Mouse (Mus musculus) embryonic facial prominence, embryonic 14.5 days (tissue): ENCODE measurements around the gene Myo1e. TPM values are rescaled to one million over a fixed set of nuclear protein-coding genes. Genes with fewer than 3 reads are reported as not detected.
A peak's percentile ranks its signal among the peaks of the same experiment; 100 is the strongest.

Source experiments
- ATAC-seq: fragments of 200-750 bp; cut with Nextera tagmentation; 2 replicates; pipeline ENCODE4 v1.8.0; 2017; ENCODE audit warnings: low read depth, moderate number of reproducible peaks, moderate TSS enrichment
- DNase-seq: peaks from one replicate; pipeline ENCODE4 v3.0.0-alpha.2; 2015; ENCODE audit warnings: low spot score
- H3K27ac ChIP-seq: fragments of 300-500 bp; sonication (generic); replicated peaks from 2 replicates; pipeline ENCODE4 v1.5.1; 2014; ENCODE audit warnings: low read depth, mild to moderate bottlenecking, low read length, moderate library complexity
- H3K27me3 ChIP-seq: fragments of 300-500 bp; sonication (generic); replicated peaks from 2 replicates; pipeline ENCODE4 v1.6.1; 2014; ENCODE audit warnings: low read length; ENCODE audit not compliant: control insufficient read depth, insufficient read depth
- H3K36me3 ChIP-seq: fragments of 300-500 bp; sonication (generic); 2 replicates; pipeline ENCODE4 v1.6.1; 2014; ENCODE audit warnings: low read length, mixed read lengths; ENCODE audit not compliant: control insufficient read depth, insufficient read depth
- H3K4me1 ChIP-seq: fragments of 300-500 bp; sonication (generic); 2 replicates; pipeline ENCODE4 v1.6.1; 2014; ENCODE audit warnings: antibody characterized with exemption, low read length; ENCODE audit not compliant: control insufficient read depth, insufficient read depth
- H3K4me2 ChIP-seq: fragments of 300-500 bp; sonication (generic); 2 replicates; pipeline ENCODE4 v1.6.1; 2014; ENCODE audit warnings: low read depth, mild to moderate bottlenecking, low read length, moderate library complexity, mixed read lengths
- H3K4me3 ChIP-seq: fragments of 300-500 bp; sonication (generic); 2 replicates; pipeline ENCODE4 v1.5.1; 2014; ENCODE audit warnings: low read depth, mild to moderate bottlenecking, low read length
- H3K9ac ChIP-seq: fragments of 300-500 bp; sonication (generic); 2 replicates; pipeline ENCODE4 v1.6.1; 2014; ENCODE audit warnings: low read depth, mild to moderate bottlenecking, low read length, moderate library complexity, mixed read lengths
- H3K9me3 ChIP-seq: fragments of 300-500 bp; sonication (generic); 2 replicates; pipeline ENCODE4 v1.6.1; 2016; ENCODE audit warnings: low read length; ENCODE audit not compliant: control insufficient read depth
- WGBS: fragments of 180-500 bp; shearing (Covaris S2); extraction: QIAGEN DNeasy Blood & Tissue Kit; methylation state at CpG from one replicate; pipeline ENCODE4 v1.1.7; 2014; 5-methylcytosine and 5-hydroxymethylcytosine counted together
- microRNA-seq: library from miRNA; unstranded; fragments of <30 nt; microRNA quantifications from one replicate; pipeline ENCODE4, GENCODE M21; 2016; ENCODE audit warnings: borderline number of aligned reads
- polyA plus RNA-seq: library from polyadenylated mRNA; unstranded; fragments of >200 nt; fragmentation: Nextera tagmentation; extraction: Ambion mirVana; gene quantifications from 2 replicates; pipeline ENCODE4 v1.2.1, GENCODE M21; 2014

Gene Myo1e
- polyA plus RNA-seq, 1 experiment from 2014 or later: 22.4 TPM

- Histone ChIP-seq H3K27ac (no peak overlapping the region), H3K4me3 (no peak overlapping the region), H3K27me3 (no peaks in the 10 kb centered on the region), H3K9me3 (no peaks in the 10 kb centered on the region), H3K36me3 (peaks cover 70% of the 10 kb centered on the region), H3K4me2 (no peak overlapping the region), H3K4me1 (no peaks in the 10 kb centered on the region), H3K9ac (no peak overlapping the region)
- DNase-seq: no peak
- no peak for ATAC-seq
- 81% methylated on average over 3 of the region's 3 CpGs for WGBS
Observed at GRCm38 (mm10) chr9:70416412-70416811, 209.3 kb downstream of the Myo1e start.

GRCm38 (mm10) chr9:70421257-70422056, 214.3 kb downstream of the Myo1e start, which contains the start of gene Ccnb2:
Gene Ccnb2, minus strand, starts transcription at chr9:70421547.
- Histone ChIP-seq H3K36me3 (peaks cover 46% of the 10 kb centered on the region), H3K4me1 (peaks cover 5% of the 10 kb centered on the region; the same call in 1 of the 2 replicates), H3K9ac (peak within 1 kb of the TSS; percentile 74), H3K27me3 (no peaks in the 10 kb centered on the region), H3K4me2 (peak within 1 kb of the TSS; percentile 87), H3K4me3 (peak within 1 kb of the TSS; percentile 62), H3K27ac (peak within 1 kb of the TSS; percentile 66; the same call in 1 of the 2 replicates), H3K9me3 (no peaks in the 10 kb centered on the region)
- peak; percentile 98 for DNase-seq
- 4% methylated on average over 33 of the region's 45 CpGs for WGBS
- peak; percentile 97 for ATAC-seq

- H3K4me3 ChIP-seq: no peak overlapping the region
- ATAC-seq (no peak), DNase-seq (no peak)
- H3K4me2 ChIP-seq: no peak overlapping the region
- no peak overlapping the region for H3K9ac ChIP-seq
- 95% methylated on average over 2 of the region's 2 CpGs for WGBS
- H3K9me3 ChIP-seq: no peaks in the 10 kb centered on the region
- H3K27ac ChIP-seq: no peak overlapping the region
- H3K27me3 ChIP-seq: no peaks in the 10 kb centered on the region
- H3K36me3 ChIP-seq: peaks cover 48% of the 10 kb centered on the region
- H3K4me1 ChIP-seq: peaks cover 5% of the 10 kb centered on the region; the same call in 1 of the 2 replicates
Observed at GRCm38 (mm10) chr9:70422661-70423060, 215.5 kb downstream of the Myo1e start.

- Histone ChIP-seq H3K4me3 (no peak overlapping the region), H3K4me2 (no peak overlapping the region), H3K27ac (no peak overlapping the region), H3K9ac (no peak overlapping the region), H3K36me3 (peaks cover 80% of the 10 kb centered on the region), H3K9me3 (no peaks in the 10 kb centered on the region), H3K4me1 (no peaks in the 10 kb centered on the region), H3K27me3 (no peaks in the 10 kb centered on the region)
- no peak for DNase-seq
- no peak for ATAC-seq
- 96% methylated on average over 4 of the region's 4 CpGs for WGBS
Observed at GRCm38 (mm10) chr9:70439959-70440358, 232.8 kb downstream of the Myo1e start.

GRCm38 (mm10) chr9:70449072-70449471, 241.9 kb downstream of the Myo1e start:
- no peak for DNase-seq
- H3K36me3 ChIP-seq: peaks cover 73% of the 10 kb centered on the region
- H3K27me3 ChIP-seq: no peaks in the 10 kb centered on the region
- H3K4me3 ChIP-seq: no peak overlapping the region
- no peak overlapping the region for H3K9ac ChIP-seq
- no peak overlapping the region for H3K27ac ChIP-seq
- no peak overlapping the region for H3K4me2 ChIP-seq
- no peaks in the 10 kb centered on the region for H3K9me3 ChIP-seq
- whole genome bisulfite sequencing: 93% methylated on average over 5 of the region's 5 CpGs
- H3K4me1 ChIP-seq: no peaks in the 10 kb centered on the region
- ATAC-seq: no peak

Small RNA genes within 50 kb of the gene (microRNA-seq; reads per million reads assigned to microRNA genes)
- 3.0 reads per million, percentile 14 among the genes with 10 or more reads in this experiment for gene Mir5626

Other genes with a start within 250 kb of the Myo1e start
- gene Bnip2, start 217.9 kb upstream of the Myo1e start, polyA plus RNA-seq: 124 and 126 TPM in 2 replicates
- 192 TPM in 2 replicates for gene Gtf2a2, start 194.8 kb upstream of the Myo1e start, polyA plus RNA-seq
- 0.04 and 0.06 TPM in 2 replicates for gene Gcnt3, start 169.3 kb upstream of the Myo1e start, polyA plus RNA-seq
- 7.3 and 8.8 TPM in 2 replicates for gene Fam81a, start 64.8 kb upstream of the Myo1e start, polyA plus RNA-seq
- 123 and 153 TPM in 2 replicates for gene Ccnb2, start 214.2 kb downstream of the Myo1e start, polyA plus RNA-seq